Mouse (Mus musculus) heart, embryonic 10.5 days (tissue): Measurements from ENCODE around the gene Tjp2. TPM values are rescaled to one million over a fixed set of nuclear protein-coding genes. Genes with fewer than 3 reads are reported as not detected.

Experiments used
- DNase-seq: peaks from one replicate; pipeline ENCODE4 v3.0.0-alpha.2; 2017; ENCODE audit warnings: low spot score
- H3K27ac ChIP-seq: fragments of 300-500 bp; sonication (generic); 2 replicates; pipeline ENCODE4 v1.5.1; 2016; ENCODE audit warnings: mild to moderate bottlenecking
- H3K27me3 ChIP-seq: fragments of 300-500 bp; sonication (generic); 2 replicates; pipeline ENCODE4 v1.6.1; 2016; ENCODE audit warnings: mild to moderate bottlenecking; ENCODE audit not compliant: poor library complexity, insufficient read depth, severe bottlenecking
- H3K36me3 ChIP-seq: fragments of 300-500 bp; sonication (generic); 2 replicates; pipeline ENCODE4 v1.6.1; 2016; ENCODE audit warnings: mild to moderate bottlenecking, moderate library complexity
- H3K4me1 ChIP-seq: fragments of 300-500 bp; sonication (generic); 2 replicates; pipeline ENCODE4 v1.6.1; 2016; ENCODE audit warnings: mild to moderate bottlenecking
- H3K4me3 ChIP-seq: fragments of 300-500 bp; sonication (generic); 2 replicates; pipeline ENCODE4 v1.5.1; 2016; ENCODE audit warnings: mild to moderate bottlenecking, moderate library complexity
- H3K9me3 ChIP-seq: fragments of 300-500 bp; sonication (generic); 2 replicates; pipeline ENCODE4 v1.6.1; 2016; ENCODE audit warnings: mild to moderate bottlenecking, moderate library complexity
- WGBS: fragments of 180-500 bp; shearing (Covaris S2); methylation state at CpG from one replicate; pipeline ENCODE4 v1.1.7; 2016; 5-methylcytosine and 5-hydroxymethylcytosine counted together
- polyA plus RNA-seq: library from polyadenylated mRNA; unstranded; fragments of >200 nt; fragmentation: Nextera tagmentation; extraction: Ambion mirVana; gene quantifications from 2 replicates; pipeline ENCODE4 v1.2.1, GENCODE M21; 2016

Gene Tjp2
- polyA plus RNA-seq, 1 experiment from 2014 or later = 31.2 TPM

DNA sequence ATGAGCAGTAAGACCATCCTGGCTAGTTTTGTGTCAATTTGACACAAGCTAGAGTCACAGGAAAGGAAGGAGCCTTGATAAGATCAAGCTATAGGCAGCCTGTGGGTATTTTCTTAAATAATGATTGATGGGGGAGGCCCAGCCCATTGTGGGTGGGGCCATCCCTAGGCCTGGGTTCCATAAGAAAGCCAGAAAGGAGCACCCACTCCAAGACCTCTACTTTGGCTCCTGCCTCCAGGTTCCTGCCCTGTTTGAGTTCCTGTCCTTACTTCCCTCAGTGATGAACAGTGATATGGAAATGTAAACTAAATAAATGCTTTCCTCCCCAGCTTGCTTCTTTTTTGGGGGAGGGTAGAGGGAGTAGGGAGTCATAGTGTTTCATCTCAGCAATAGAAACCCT lies 7.0 kb downstream of the Tjp2 start:
- no peak for DNase-seq
- no peak overlapping the region for H3K4me3 ChIP-seq
- H3K4me1 ChIP-seq = peaks cover 26% of the 10 kb centered on the region
- H3K27ac ChIP-seq = no peak overlapping the region
- H3K36me3 ChIP-seq = no peaks in the 10 kb centered on the region
- H3K9me3 ChIP-seq = no peaks in the 10 kb centered on the region
- no peaks in the 10 kb centered on the region for H3K27me3 ChIP-seq

DNA sequence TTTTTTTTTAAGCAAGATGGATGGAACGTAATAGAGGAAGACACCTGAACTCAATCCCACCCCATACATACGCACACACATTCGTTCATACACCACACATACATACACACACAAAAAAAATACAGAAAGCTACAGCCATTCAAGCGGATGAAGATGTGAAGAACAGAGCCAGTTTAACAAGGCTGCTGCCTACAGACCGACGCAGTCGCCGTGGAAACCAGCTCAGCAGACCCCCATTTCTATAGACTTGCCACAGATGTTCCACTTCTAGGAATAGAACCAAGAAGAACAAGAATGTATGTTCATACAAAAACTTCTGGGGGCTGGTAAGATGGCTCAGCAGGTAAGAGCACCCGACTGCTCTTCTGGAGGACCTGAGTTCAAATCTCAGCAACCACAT lies 8.1 kb downstream of the Tjp2 start:
- Histone ChIP-seq H3K4me3 (no peak overlapping the region), H3K36me3 (no peaks in the 10 kb centered on the region), H3K27me3 (no peaks in the 10 kb centered on the region), H3K4me1 (peaks cover 33% of the 10 kb centered on the region), H3K9me3 (no peaks in the 10 kb centered on the region), H3K27ac (no peak overlapping the region)
- WGBS = 91% methylated on average over 9 of the region's 9 CpGs
- DNase-seq = no peak

DNA sequence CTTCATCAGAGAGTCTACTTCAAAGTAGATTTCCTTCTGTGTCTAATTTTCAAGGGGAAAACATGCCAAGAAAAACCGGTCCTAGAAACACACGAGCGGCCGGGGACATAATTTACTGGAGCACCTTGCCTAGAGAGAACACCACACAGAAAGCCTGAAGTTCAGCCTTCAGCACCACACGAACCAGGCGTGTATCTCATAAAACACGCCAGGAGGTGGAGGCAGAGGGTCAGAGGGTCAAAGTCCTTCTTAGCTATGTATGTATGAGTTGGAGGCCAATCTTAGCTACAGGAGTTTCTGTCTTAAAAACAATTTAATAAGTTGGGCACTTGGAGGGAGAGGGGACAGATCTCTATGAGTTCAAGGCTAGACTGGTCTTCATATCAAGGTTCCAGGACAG lies 9.9 kb downstream of the Tjp2 start:
- no peak overlapping the region for H3K27ac ChIP-seq
- no peaks in the 10 kb centered on the region for H3K27me3 ChIP-seq
- 92% methylated on average over 7 of the region's 7 CpGs for WGBS
- no peaks in the 10 kb centered on the region for H3K36me3 ChIP-seq
- H3K9me3 ChIP-seq = no peaks in the 10 kb centered on the region
- H3K4me1 ChIP-seq = peaks cover 48% of the 10 kb centered on the region
- no peak for DNase-seq
- no peak overlapping the region for H3K4me3 ChIP-seq

DNA sequence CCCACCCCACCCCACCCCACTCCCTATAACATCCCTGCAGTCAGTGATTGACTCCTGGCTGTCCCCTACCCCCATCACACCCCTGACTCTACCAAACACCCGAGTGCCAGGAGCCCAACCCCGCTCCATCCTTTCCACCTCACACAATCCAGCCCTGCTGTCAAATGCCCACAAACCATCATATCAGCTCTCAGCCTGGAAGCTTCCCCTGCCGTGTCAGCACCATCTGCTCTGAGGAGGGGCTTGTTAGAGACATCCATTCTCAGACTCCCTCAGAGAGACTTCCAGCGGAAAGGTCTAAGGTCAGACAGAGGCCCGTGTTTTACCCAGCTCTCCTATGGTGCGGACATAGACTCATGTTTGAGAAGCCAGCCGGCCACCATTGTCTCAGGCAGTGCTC lies 11.5 kb downstream of the Tjp2 start:
- peak overlapping the region; percentile 80 for H3K27ac ChIP-seq
- no peaks in the 10 kb centered on the region for H3K27me3 ChIP-seq
- H3K4me1 ChIP-seq = peaks cover 38% of the 10 kb centered on the region
- WGBS = 26% methylated on average over 7 of the region's 7 CpGs
- peak; percentile 81 for DNase-seq
- H3K9me3 ChIP-seq = 0 out of 2 replicates have a peak, but pooled peaks cover under 1% of the 10 kb centered on the region
- no peak overlapping the region; the same call in 1 of the 2 replicates for H3K4me3 ChIP-seq
- no peaks in the 10 kb centered on the region for H3K36me3 ChIP-seq

DNA sequence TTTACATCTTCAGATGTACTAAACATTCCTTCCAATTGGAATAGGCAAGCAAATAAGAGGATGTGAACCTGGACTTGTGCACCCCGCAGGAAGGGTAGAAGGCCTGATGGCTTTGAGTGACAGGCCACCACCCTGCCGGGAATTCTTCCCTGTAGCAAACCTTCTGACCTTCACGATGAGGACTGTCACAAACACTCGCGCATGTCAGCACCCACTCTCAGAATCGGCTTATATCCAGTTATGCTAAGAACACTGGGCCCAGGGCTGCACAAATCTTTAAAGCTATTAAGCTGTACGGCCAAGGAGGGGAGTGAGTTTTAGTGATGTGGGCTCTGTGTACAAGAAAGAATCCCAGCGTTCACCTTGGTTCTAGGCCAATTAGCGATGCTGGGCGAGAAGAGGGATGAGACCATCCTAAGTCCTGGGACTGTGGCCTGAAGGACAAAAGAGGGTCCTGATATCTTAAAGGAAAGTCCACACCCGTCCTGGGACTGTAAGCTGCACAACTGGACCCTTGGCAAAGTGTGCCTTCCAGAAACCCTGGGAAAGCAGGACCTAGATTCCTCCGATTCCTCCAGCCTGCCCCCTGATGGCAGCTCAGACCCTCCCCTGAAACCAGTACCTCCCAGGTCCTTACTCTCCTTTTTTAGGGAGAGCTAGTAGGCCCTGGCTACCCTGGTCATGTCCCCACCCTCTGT lies 12.1 kb downstream of the Tjp2 start:
- WGBS = 54% methylated on average over 12 of the region's 12 CpGs
- no peaks in the 10 kb centered on the region for H3K36me3 ChIP-seq
- peak; percentile 90 for DNase-seq
- H3K4me1 ChIP-seq = peaks cover 38% of the 10 kb centered on the region
- H3K4me3 ChIP-seq = no peak overlapping the region; the same call in 1 of the 2 replicates
- H3K27ac ChIP-seq = peak overlapping the region; percentile 80
- no peaks in the 10 kb centered on the region for H3K27me3 ChIP-seq
- H3K9me3 ChIP-seq = peaks cover 3% of the 10 kb centered on the region; the same call in 1 of the 2 replicates

DNA sequence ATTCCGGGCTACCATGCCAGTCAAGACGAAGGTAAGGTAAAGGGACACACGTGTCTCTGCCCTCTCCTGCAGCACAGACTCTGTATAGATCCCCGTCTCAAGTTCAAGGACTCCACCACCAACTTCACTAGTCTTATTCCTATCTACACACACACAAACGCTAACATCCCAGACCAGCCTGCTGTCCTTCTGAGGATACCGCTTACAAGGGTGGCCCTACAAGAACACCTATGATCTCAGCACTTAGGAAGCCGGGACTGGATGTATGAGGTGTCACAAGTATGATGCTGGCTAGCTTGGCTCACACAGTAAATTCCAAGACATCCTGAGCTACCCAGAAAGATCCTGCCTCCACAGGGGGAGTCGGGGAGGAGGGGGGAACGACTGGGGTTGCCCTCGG lies 13.7 kb downstream of the Tjp2 start:
- Histone ChIP-seq H3K4me3 (no peak overlapping the region), H3K36me3 (no peaks in the 10 kb centered on the region), H3K27ac (peak overlapping the region; percentile 9; the same call in 1 of the 2 replicates), H3K9me3 (peaks cover 3% of the 10 kb centered on the region; the same call in 1 of the 2 replicates), H3K4me1 (peaks cover 38% of the 10 kb centered on the region), H3K27me3 (no peaks in the 10 kb centered on the region)
- 72% methylated on average over 10 of the region's 10 CpGs for WGBS
- no peak for DNase-seq

DNA sequence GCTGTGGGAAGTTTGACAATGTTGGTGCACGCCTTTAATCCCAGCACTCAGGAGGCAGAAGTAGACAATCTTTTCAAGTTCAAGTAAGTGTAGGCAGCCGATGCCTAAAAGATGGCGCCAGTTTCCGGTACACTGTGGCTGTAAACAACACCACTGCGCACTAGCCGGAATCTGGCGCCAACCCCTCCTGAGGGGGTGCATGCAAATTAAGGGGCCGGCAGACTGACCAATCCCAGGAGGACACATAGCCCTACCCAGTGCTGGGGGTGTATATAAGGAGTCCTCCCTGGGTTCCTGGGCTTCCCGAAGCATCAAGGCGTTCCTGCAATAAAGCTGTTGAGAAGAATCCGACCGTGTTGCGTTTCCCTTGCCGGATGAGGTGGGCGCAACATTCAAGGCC lies 15.3 kb downstream of the Tjp2 start:
- Histone ChIP-seq H3K9me3 (peaks cover 3% of the 10 kb centered on the region; the same call in 1 of the 2 replicates), H3K4me3 (no peak overlapping the region), H3K4me1 (peaks cover 33% of the 10 kb centered on the region), H3K27ac (no peak overlapping the region), H3K36me3 (no peaks in the 10 kb centered on the region), H3K27me3 (no peaks in the 10 kb centered on the region)
- no peak for DNase-seq
- WGBS = 94% methylated on average over 15 of the region's 15 CpGs

DNA sequence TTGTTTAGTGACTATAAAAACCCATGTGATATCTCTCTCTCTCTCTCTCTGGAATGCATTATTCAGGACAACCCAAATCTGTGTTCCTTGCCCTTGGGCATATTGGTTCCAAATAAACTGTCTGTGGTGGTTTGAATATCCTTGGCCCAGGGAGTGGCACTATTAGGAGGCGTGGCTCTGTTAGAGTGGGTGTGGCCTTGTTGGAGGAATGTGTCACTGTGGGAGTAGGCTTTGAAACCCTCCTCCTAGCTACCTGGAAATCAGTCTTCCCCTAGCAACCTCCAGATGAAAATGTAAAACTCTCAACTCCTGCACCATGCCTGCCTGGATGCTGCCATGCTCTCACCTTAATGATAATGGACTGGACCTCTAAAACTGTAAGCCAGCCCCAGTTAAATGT lies 16.9 kb downstream of the Tjp2 start:
- no peaks in the 10 kb centered on the region for H3K27me3 ChIP-seq
- WGBS = 68% methylated on average over 1 of the region's 1 CpGs
- H3K27ac ChIP-seq = no peak overlapping the region
- H3K9me3 ChIP-seq = peaks cover 3% of the 10 kb centered on the region; the same call in 1 of the 2 replicates
- DNase-seq = no peak
- peaks cover 27% of the 10 kb centered on the region for H3K4me1 ChIP-seq
- no peaks in the 10 kb centered on the region for H3K36me3 ChIP-seq
- H3K4me3 ChIP-seq = no peak overlapping the region

DNA sequence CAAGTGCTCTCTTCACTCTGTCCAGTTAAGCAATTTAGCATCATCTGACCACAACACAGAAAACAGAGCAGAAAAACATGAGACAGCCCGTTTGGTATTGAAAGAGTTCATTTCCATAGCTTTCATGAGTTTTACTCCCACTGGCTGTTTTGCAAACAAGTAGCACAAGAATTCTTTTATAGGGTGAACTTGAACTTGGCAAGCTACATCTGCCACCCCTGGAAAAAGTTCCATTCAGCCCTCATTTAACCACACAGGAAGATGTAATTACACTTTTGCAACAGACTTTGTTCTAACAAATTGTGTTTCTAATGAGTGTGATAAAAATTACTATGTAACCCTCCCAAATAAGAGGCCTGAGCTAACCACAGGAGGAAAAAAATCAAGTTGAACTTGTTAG lies 19.8 kb downstream of the Tjp2 start:
- Histone ChIP-seq H3K4me1 (no peaks in the 10 kb centered on the region), H3K9me3 (peaks cover 3% of the 10 kb centered on the region; the same call in 1 of the 2 replicates), H3K27ac (no peak overlapping the region), H3K4me3 (no peak overlapping the region), H3K27me3 (no peaks in the 10 kb centered on the region), H3K36me3 (no peaks in the 10 kb centered on the region)
- no peak for DNase-seq
- 53% methylated on average over 1 of the region's 1 CpGs for WGBS

DNA sequence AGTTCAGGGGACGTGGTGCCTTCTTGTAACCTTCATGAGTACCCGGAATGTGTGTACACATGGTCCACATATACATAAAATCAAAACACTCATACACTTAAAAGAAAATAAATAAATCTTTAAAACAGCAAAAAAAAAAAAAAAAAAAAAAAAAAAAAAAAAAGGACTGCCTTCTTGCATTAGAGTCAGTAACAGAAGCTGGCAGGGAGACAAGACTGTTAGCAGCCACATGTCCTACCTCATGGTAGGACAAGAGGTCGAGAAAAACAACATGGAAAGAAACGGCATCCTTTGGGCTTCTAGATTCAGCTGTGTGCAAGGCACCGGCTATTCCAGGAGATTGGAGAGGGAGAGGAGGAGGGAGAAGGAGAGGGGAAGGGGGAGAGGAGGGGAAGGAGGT lies 23.0 kb downstream of the Tjp2 start:
- WGBS = 86% methylated on average over 5 of the region's 5 CpGs
- no peaks in the 10 kb centered on the region for H3K9me3 ChIP-seq
- H3K27me3 ChIP-seq = no peaks in the 10 kb centered on the region
- no peaks in the 10 kb centered on the region for H3K4me1 ChIP-seq
- no peaks in the 10 kb centered on the region for H3K36me3 ChIP-seq
- no peak overlapping the region for H3K27ac ChIP-seq
- no peak overlapping the region for H3K4me3 ChIP-seq
- no peak for DNase-seq

DNA sequence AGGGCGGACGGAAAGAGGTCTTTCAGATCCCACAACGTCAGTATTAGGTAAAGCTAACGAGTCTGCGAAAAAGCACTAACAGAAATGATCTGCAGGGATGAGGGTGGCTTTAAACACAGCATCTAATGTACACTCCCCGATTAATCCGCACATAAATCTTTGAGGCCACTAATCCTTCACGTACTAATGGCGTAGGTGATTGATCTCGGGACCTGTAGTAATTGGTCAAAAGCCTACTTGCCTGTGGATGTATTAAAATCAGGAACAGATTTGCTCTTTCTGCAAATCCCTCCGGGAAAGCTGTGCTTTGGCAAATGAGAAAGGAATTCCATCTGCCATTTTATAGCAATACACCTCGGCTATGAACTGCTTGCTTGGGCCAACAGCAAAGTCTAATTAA lies 24.3 kb downstream of the Tjp2 start:
- WGBS = 87% methylated on average over 12 of the region's 12 CpGs
- no peaks in the 10 kb centered on the region for H3K27me3 ChIP-seq
- DNase-seq = no peak
- no peaks in the 10 kb centered on the region for H3K36me3 ChIP-seq
- no peak overlapping the region for H3K4me3 ChIP-seq
- no peaks in the 10 kb centered on the region for H3K9me3 ChIP-seq
- H3K4me1 ChIP-seq = no peaks in the 10 kb centered on the region
- H3K27ac ChIP-seq = no peak overlapping the region

DNA sequence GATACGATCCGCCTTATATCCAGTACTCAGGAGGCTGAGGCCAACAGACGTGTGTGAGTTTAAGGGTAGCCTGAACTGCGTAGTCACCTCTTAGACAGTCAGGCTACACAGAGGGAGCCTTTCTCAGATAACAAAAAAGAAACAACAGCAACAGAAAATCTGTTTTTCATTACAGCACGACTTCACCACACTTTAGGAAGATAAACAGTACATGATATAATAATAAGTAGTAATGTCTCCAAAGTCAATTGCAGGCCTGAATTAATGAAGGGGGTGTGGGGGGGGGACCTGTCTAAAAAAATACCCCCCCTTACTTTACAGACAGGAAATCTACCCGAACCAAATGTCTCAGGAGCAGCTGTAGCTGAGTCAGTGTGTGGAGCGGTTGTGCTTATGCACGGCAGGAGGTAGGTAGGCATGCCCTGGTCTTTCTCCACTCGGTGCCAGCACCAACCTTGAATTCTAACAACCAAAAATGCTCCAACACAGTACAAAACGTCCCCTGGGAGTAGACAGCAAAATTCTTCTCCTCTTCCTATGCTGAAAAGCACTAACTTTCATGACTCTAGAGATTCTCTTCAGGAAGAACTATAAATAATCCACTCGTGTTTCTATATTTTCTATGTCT lies 26.0 kb downstream of the Tjp2 start:
- DNase-seq = no peak
- H3K27ac ChIP-seq = no peak overlapping the region
- peaks cover 4% of the 10 kb centered on the region; the same call in 1 of the 2 replicates for H3K36me3 ChIP-seq
- H3K27me3 ChIP-seq = no peaks in the 10 kb centered on the region
- H3K4me1 ChIP-seq = no peaks in the 10 kb centered on the region
- no peak overlapping the region for H3K4me3 ChIP-seq
- H3K9me3 ChIP-seq = peaks cover 3% of the 10 kb centered on the region; the same call in 1 of the 2 replicates
- WGBS = 68% methylated on average over 11 of the region's 11 CpGs

DNA sequence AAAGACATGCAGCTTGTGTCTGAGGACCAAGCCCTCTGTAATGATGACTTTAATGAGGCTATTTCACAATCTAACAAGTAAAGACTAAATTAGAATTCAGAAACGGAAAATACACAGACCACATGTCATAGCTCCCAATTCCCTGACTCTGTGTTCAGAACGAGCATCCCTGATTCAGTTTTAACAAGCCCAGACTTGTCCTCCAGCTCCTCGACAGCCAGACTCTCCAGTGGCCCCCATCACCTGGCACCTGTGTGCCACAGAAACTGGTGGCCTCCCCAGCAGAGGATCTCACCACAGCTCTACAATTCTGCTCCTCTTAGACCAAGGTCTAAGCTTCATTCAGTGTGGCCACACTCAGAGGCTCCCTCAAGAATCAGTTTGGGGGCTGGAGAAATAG lies 27.5 kb downstream of the Tjp2 start:
- DNase-seq = peak; percentile 72
- Histone ChIP-seq H3K36me3 (peaks cover 4% of the 10 kb centered on the region; the same call in 1 of the 2 replicates), H3K27ac (no peak overlapping the region), H3K4me3 (no peak overlapping the region), H3K27me3 (no peaks in the 10 kb centered on the region), H3K9me3 (peaks cover 3% of the 10 kb centered on the region; the same call in 1 of the 2 replicates), H3K4me1 (no peaks in the 10 kb centered on the region)
- 65% methylated on average over 3 of the region's 3 CpGs for WGBS
